Mouse (Mus musculus) R1 (cell line): ENCODE data around the gene Zfp946.

Source experiments
- DNase-seq: peaks from one replicate; pipeline ENCODE4 v3.0.0-alpha.2; 2018; ENCODE audit warnings: low read depth, low spot score

Zfp946 gene

GRCm38 (mm10) chr17:22423952-22424617, at the start of gene Zfp946:
TSS of gene Zfp946 (plus strand) at chr17:22424222.
- DNase-seq, result peak; percentile 95

GRCm38 (mm10) chr17:22410756-22411155, 13.3 kb upstream of the Zfp946 start:
- DNase-seq, result peak; percentile 66

- peak; percentile 62 for DNase-seq
These were observed 6.5 kb upstream of the Zfp946 start for GRCm38 (mm10) chr17:22417510-22417909.

GRCm38 (mm10) chr17:22424636-22425354, 773 bp downstream of the Zfp946 start:
- peak; percentile 39 for DNase-seq

GRCm38 (mm10) chr17:22447684-22448083, 23.7 kb downstream of the Zfp946 start:
- DNase-seq, result no peak

GRCm38 (mm10) chr17:22497120-22497519, 73.1 kb downstream of the Zfp946 start:
- DNase-seq, result peak; percentile 40
